Mouse (Mus musculus) heart, embryonic 13.5 days (tissue): ENCODE results near the gene Ap5s1. TPM values are rescaled to one million over a fixed set of nuclear protein-coding genes. Genes with fewer than 3 reads are reported as not detected.

Experiments
- ATAC-seq: fragments of 200-750 bp; cut with Nextera tagmentation; 2 replicates; pipeline ENCODE4 v1.8.0; 2017; ENCODE audit warnings: moderate TSS enrichment; ENCODE audit not compliant: insufficient number of reproducible peaks, low FRiP score, low TSS enrichment; ENCODE audit errors: extremely low read depth
- H3K27ac ChIP-seq: fragments of 300-500 bp; sonication (generic); replicated peaks from 2 replicates; pipeline ENCODE4 v1.5.1; 2015; ENCODE audit warnings: moderate library complexity, mild to moderate bottlenecking, inconsistent platforms
- H3K27me3 ChIP-seq: fragments of 300-500 bp; sonication (generic); replicated peaks from 2 replicates; pipeline ENCODE4 v1.6.1; 2015; ENCODE audit warnings: mild to moderate bottlenecking, inconsistent platforms
- H3K36me3 ChIP-seq: fragments of 300-500 bp; sonication (generic); 2 replicates; pipeline ENCODE4 v1.6.1; 2015; ENCODE audit warnings: mild to moderate bottlenecking, inconsistent platforms
- H3K4me1 ChIP-seq: fragments of 300-500 bp; sonication (generic); 2 replicates; pipeline ENCODE4 v1.6.1; 2015; ENCODE audit warnings: inconsistent platforms
- H3K4me2 ChIP-seq: fragments of 300-500 bp; sonication (generic); 2 replicates; pipeline ENCODE4 v1.6.1; 2015; ENCODE audit warnings: inconsistent platforms, mild to moderate bottlenecking, moderate library complexity
- H3K4me3 ChIP-seq: fragments of 300-500 bp; sonication (generic); 2 replicates; pipeline ENCODE4 v1.5.1; 2015; ENCODE audit warnings: moderate library complexity, mild to moderate bottlenecking, inconsistent platforms
- H3K9ac ChIP-seq: fragments of 300-500 bp; sonication (generic); 2 replicates; pipeline ENCODE4 v1.6.1; 2015; ENCODE audit warnings: inconsistent platforms, mild to moderate bottlenecking, moderate library complexity
- H3K9me3 ChIP-seq: fragments of 300-500 bp; sonication (generic); 2 replicates; pipeline ENCODE4 v1.6.1; 2016; ENCODE audit warnings: inconsistent platforms
- WGBS: fragments of 180-500 bp; shearing (Covaris S2); methylation state at CpG from one replicate; pipeline ENCODE4 v1.1.7; 2015; ENCODE audit warnings: mixed read lengths; 5-methylcytosine and 5-hydroxymethylcytosine counted together
- polyA plus RNA-seq: library from polyadenylated mRNA; unstranded; fragments of >200 nt; fragmentation: Nextera tagmentation; extraction: Ambion mirVana; gene quantifications from 2 replicates; pipeline ENCODE4 v1.2.1, GENCODE M21; 2015

Gene Ap5s1
- polyA plus RNA-seq, 1 experiment from 2014 or later = 32.0 TPM

DNA sequence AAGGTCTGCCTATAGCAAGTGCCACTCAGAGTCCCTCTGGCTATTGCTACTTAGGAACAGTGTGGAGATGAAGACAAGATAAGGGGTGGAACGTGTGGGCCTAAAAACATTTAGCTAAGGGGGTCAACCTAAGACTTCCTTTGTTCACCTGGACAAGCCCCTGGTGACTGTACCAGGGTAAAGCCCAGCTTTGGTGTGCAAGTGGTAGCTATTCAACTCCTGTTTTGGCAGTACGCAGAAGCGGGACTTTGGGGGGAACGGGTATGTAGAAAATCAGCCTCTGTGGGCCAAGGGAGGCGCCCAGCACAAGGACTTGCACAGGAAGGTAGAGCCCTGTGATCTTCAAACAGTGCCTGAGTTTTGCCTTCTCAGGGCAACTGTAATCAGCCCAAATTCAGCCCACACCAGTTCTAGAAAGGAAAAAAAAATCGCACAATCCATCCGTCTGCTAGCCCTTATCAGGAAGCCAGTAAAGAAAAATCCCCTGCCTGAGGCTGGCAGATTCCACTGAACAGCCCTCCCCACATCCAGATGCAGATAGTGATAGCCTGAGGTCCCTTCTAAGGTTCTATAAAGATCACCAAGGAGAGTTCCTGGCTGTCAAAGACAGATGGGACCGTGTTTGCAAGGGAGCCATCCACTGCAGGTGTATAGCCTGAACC is 1.2 kb upstream of the Ap5s1 start:
- H3K36me3 ChIP-seq = peaks cover 1% of the 10 kb centered on the region; the same call in 1 of the 2 replicates
- H3K9me3 ChIP-seq = no peaks in the 10 kb centered on the region
- H3K4me1 ChIP-seq = peaks cover 26% of the 10 kb centered on the region
- 57% methylated on average over 8 of the region's 8 CpGs for WGBS
- H3K27ac ChIP-seq = no peak overlapping the region; the same call in 1 of the 2 replicates
- peak overlapping the region; percentile 10; the same call in 1 of the 2 replicates for H3K9ac ChIP-seq
- no peak overlapping the region for H3K4me2 ChIP-seq
- no peak overlapping the region for H3K4me3 ChIP-seq
- H3K27me3 ChIP-seq = no peaks in the 10 kb centered on the region
- no peak for ATAC-seq

DNA sequence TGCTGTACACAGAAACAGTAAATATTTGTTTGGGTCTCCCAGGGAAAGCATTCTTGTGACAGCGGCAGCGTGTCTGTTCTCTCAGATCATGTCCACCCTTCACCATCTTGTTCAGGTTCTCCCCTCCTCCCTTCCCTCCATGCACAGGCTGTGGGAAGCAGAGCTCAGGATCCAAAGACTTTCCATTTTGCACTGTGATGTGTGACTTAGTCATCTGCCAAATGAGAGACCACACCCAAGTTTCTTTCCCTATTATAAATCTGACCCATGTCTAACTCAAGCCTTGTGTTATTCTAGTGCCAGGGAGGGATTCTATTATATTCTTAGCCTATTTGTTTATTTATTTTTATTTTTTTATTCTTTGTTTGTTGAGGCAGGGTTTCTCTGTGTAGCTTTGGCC is 1.5 kb downstream of the Ap5s1 start:
- H3K4me1 ChIP-seq = peaks cover 46% of the 10 kb centered on the region
- no peaks in the 10 kb centered on the region for H3K9me3 ChIP-seq
- H3K9ac ChIP-seq = no peak overlapping the region
- H3K36me3 ChIP-seq = peaks cover 12% of the 10 kb centered on the region
- H3K27me3 ChIP-seq = no peaks in the 10 kb centered on the region
- 90% methylated on average over 2 of the region's 2 CpGs for WGBS
- no peak for ATAC-seq
- H3K4me3 ChIP-seq = no peak overlapping the region
- no peak overlapping the region for H3K27ac ChIP-seq
- H3K4me2 ChIP-seq = no peak overlapping the region

DNA sequence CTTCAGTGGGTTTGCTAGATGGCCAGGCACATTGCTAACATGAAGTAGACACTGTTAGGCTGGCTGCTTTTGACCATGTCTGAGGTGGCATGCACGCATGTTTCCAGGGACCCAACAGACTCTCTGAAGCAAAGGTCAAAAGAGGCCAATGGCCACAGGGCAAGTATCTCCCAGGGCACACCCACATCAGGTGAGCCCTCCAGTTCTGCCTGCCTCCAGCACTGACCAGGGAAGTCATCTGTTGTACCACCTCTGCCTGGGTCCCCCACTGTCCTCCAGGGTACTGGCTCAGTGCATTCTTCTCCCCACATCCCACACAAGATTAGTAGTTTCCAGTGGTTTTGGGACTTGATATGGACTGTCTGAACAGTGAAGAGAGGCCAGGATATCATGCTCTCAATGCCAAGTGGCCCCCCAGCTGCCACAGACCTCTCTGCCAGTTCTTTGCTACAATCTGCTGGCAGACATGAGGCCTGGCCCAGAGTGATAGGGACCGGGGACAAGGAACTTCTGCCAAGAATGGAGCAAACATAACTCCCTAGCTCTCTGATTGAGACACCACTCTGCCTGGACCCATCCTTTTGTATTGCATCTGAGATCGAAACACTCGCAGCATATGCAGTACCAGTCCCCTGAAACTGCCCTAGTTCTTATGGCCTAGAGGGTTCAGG is 2.4 kb downstream of the Ap5s1 start:
- Histone ChIP-seq H3K4me1 (peaks cover 52% of the 10 kb centered on the region), H3K9ac (peak overlapping the region; percentile 89), H3K9me3 (no peaks in the 10 kb centered on the region), H3K4me2 (peak overlapping the region; percentile 82), H3K36me3 (peaks cover 21% of the 10 kb centered on the region), H3K27me3 (no peaks in the 10 kb centered on the region), H3K27ac (peak overlapping the region; percentile 93), H3K4me3 (peak overlapping the region; percentile 76)
- 69% methylated on average over 4 of the region's 4 CpGs for WGBS
- ATAC-seq = no peak

DNA sequence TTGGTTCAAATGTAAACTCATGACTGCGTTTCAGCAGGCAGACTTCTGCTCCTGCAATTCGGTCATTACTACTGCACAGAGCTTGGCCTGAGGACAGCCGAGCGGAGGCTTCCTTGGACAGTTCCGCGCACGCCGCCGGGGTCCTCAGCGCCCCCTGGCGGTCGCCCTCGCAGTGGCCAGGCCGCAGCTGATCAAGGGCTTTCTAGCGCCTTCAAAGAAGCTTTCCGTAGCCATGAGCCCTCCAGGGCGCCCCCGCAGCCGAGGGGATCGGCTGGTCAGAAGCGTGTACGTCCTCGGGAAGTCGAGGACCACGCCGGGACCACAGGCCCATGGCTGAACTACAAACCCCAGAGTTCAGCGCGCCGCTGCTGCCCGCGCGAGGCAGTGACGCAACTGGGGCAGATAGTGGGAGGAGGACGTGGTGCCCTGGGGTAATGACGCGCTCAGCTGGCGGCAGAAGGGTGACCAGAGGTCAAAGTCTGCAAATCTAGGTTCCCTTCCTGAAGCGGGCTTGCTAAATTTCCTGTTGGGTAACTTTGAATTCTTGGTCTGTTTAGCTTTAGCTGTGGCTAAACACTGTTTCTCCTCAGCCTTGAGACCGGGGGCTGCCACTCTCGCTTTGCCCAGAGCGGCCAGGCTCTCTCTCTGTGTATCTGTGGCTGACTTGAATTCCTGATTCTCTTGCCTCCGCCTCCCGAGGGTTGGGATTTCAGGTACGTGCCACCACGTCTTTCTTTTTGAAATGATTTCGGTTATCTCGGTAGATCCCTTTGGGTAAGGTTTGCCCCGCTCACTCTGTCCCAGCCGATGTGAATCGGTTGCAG is 3.3 kb downstream of the Ap5s1 start:
- H3K27ac ChIP-seq = peak overlapping the region; percentile 93
- peak overlapping the region; percentile 76 for H3K4me3 ChIP-seq
- H3K4me2 ChIP-seq = peak overlapping the region; percentile 82
- ATAC-seq = peak; percentile 95
- H3K4me1 ChIP-seq = peaks cover 43% of the 10 kb centered on the region
- 1% methylated on average over 50 of the region's 50 CpGs for WGBS
- peak overlapping the region; percentile 89 for H3K9ac ChIP-seq
- no peaks in the 10 kb centered on the region for H3K27me3 ChIP-seq
- H3K9me3 ChIP-seq = no peaks in the 10 kb centered on the region
- H3K36me3 ChIP-seq = peaks cover 26% of the 10 kb centered on the region

DNA sequence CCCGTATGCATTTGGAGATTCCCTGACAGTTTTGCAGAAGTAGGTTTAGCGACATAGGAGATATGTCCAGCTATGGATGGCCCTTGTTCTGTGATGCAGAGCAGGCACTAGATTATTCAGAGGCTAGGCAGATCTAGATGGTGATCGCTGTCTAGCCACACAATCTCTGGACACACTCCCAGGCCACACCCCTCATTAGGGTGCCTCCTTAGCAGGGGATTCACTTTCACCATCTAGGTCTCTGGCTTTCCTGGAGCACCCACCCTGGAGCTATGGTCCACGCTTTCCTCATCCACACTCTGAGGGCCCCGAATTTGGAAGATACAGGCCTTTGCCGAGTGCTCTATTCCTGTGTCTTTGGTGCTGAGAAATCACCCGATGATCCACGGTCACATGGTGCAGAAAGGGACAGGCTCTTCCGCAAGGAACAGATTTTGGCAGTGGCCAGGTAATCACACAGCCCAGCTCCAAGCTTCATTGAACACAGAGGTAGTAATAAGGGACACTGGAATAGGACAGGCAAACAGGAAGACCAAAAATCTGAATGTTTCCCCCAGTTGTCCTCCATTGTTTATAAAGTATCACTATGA is 4.2 kb downstream of the Ap5s1 start:
- H3K27ac ChIP-seq = peak overlapping the region; percentile 93
- peaks cover 43% of the 10 kb centered on the region for H3K4me1 ChIP-seq
- peak overlapping the region; percentile 89 for H3K9ac ChIP-seq
- ATAC-seq = no peak
- no peaks in the 10 kb centered on the region for H3K27me3 ChIP-seq
- WGBS = 46% methylated on average over 9 of the region's 9 CpGs
- H3K4me3 ChIP-seq = peak overlapping the region; percentile 76
- H3K9me3 ChIP-seq = no peaks in the 10 kb centered on the region
- peaks cover 29% of the 10 kb centered on the region for H3K36me3 ChIP-seq
- H3K4me2 ChIP-seq = peak overlapping the region; percentile 82

DNA sequence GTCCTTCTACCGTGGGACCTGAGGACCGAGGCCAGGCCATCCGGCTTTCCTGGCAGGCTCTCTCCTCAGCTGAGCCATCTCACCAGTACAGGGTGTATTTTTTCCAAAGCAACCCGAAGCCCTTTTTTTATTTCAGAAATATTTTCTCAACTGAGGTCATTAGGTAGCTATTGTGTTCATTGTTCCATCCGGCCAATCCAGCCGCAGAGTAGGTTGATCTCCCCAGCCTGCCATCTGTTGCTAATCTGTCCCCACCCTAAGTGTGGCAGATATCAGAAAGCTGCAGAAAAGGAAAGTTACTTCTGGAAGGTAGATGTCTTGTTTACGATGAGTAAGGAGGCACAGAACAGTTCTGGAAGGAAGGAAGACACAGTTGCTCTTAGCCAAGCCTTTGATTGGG is 6.9 kb downstream of the Ap5s1 start:
- ATAC-seq = no peak
- Histone ChIP-seq H3K4me2 (peak overlapping the region; percentile 6; the same call in 1 of the 2 replicates), H3K27me3 (no peaks in the 10 kb centered on the region), H3K4me1 (peaks cover 44% of the 10 kb centered on the region), H3K9me3 (no peaks in the 10 kb centered on the region), H3K9ac (0 out of 2 replicates have a peak overlapping the region, but pooled peaks have one; percentile 17), H3K4me3 (no peak overlapping the region), H3K27ac (peak overlapping the region; percentile 45), H3K36me3 (peaks cover 29% of the 10 kb centered on the region)
- WGBS = 74% methylated on average over 7 of the region's 7 CpGs

DNA sequence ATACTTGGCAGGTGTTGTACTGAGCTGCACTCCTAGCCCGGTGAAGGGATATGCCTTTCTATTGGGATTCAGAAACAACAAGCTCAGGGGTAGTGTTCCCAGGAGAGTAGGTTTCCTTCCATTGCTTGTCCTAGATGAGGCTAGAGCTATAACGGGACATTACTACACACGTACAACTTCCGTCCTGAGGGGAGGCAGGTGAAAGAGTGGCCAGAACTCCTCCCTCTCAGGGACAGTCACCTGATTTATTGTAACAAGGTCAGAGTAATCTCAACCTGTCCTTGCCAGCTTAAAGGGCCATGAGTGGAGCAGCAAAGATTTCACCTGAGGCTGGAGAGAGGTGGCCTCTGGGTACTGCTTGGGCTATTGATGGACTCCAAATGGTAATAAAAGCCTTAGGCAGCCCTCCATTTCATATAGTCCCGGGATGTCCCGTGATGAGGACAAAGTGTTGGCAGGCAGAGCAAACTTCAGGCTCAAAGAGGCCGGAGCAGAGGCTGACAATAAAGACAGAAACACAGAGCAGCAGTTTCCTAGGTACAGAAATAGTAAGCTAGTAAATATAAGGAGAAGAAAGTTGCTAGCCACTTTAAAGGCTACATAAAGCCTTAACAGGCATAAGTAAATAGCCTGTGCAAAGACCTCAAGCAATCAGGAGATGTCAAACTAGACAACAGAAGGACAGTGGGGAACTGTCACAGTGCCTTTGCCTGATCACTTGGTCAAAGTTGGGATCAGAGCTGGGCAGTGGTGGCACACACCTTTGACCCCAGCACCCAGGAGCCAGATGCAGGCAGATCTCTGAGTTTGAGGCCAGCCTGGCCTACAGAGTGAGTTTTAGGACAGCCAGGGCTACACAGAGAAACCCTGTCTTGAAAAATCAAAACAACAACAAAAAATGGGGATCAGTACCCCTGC is 9.3 kb downstream of the Ap5s1 start:
- ATAC-seq = no peak
- Histone ChIP-seq H3K27me3 (no peaks in the 10 kb centered on the region), H3K9me3 (no peaks in the 10 kb centered on the region), H3K9ac (no peak overlapping the region), H3K27ac (peak overlapping the region; percentile 24; the same call in 1 of the 2 replicates), H3K4me2 (no peak overlapping the region), H3K36me3 (peaks cover 29% of the 10 kb centered on the region), H3K4me3 (no peak overlapping the region), H3K4me1 (peaks cover 31% of the 10 kb centered on the region)
- WGBS = 67% methylated on average over 7 of the region's 7 CpGs

DNA sequence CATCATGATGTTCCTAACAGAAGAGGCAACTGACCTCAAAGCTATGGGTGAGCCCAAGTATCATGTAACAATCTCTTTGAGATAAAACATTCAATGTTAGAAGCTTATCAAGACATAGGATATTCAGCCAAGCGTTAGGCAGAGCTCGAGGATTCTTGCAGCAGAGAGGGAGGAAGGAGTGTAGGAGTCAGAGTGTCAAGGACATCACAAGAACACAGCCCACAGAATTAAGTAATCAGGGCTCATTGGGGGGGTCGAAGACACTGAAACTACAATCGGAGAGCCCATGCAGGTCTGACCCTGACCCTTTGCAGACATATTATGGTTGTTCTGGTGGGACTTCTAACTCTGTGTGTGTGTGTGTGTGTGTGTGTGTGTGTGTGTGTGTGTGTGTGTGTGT is 13.2 kb downstream of the Ap5s1 start:
- Histone ChIP-seq H3K4me2 (no peak overlapping the region), H3K4me1 (peaks cover 27% of the 10 kb centered on the region), H3K27me3 (no peaks in the 10 kb centered on the region), H3K27ac (no peak overlapping the region), H3K9me3 (no peaks in the 10 kb centered on the region), H3K9ac (no peak overlapping the region), H3K36me3 (peaks cover 3% of the 10 kb centered on the region; the same call in 1 of the 2 replicates), H3K4me3 (no peak overlapping the region)
- no peak for ATAC-seq
- 57% methylated on average over 4 of the region's 4 CpGs for WGBS

DNA sequence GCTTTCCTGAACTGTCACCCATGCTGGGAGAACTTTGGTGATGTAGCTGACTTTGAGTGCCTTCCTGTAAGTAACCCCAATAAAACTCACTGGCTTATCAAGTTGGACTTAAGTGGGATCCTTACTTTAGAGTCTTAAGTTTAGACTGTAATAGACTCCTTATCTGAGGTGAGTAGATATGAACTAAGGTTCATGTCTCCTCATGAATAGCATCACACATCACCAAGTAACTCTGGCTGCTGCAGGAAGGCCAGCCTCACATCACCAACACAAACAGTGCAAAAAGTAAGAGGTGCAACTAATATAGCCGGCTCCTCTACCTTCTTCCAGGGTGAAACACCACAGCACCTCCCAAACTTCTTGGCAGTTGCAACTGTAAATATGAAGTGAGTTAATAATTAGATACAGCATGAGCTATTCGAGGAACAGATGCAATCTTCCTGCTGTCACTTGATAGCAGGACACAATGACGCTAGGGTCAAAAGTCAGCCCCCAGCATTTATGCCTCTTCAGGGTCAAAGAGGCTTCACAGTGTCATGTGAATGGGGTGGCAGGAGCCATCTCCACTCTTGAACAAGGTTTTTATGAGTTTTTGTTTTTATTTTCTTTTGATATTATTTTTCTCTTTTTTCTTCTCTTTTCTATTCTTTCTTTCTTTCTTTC is 15.1 kb downstream of the Ap5s1 start:
- Histone ChIP-seq H3K36me3 (no peaks in the 10 kb centered on the region), H3K9me3 (no peaks in the 10 kb centered on the region), H3K4me2 (no peak overlapping the region), H3K4me1 (peaks cover 18% of the 10 kb centered on the region), H3K4me3 (no peak overlapping the region), H3K27ac (no peak overlapping the region), H3K9ac (no peak overlapping the region), H3K27me3 (no peaks in the 10 kb centered on the region)
- no peak for ATAC-seq
- WGBS = 52% methylated on average over 3 of the region's 3 CpGs

DNA sequence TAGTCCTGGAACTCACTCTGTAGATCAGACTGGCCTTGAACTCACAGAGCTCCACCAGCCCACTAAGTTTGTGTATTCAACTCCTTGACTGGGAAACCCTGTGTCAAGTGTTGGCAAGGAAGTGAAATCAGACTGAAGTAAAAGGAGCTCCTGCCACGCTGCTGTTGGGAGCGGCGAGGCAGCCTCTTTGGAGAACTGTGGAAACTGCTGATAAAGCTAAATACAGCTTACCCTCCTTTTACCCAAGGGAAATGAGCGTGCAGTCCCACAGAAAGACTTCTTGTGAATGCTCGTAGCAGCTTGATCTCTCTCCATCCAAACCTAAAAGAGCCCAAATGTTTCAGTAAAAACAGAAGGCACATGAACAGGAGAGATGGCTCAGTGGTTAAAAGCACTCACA is 15.7 kb downstream of the Ap5s1 start:
- Histone ChIP-seq H3K9ac (no peak overlapping the region), H3K4me3 (no peak overlapping the region), H3K27ac (no peak overlapping the region), H3K9me3 (no peaks in the 10 kb centered on the region), H3K4me2 (no peak overlapping the region), H3K27me3 (no peaks in the 10 kb centered on the region), H3K36me3 (no peaks in the 10 kb centered on the region), H3K4me1 (peaks cover 18% of the 10 kb centered on the region)
- 18% methylated on average over 5 of the region's 5 CpGs for WGBS
- no peak for ATAC-seq
